Mouse (Mus musculus) MEL (cell line): Measurements from ENCODE around the gene Hexim2.

Experiments
- CTCF ChIP-seq, 3 experiments: IDR thresholded peaks in 2 of 3; conservative IDR thresholded peaks in 1 of 3; 2 replicates each; pipeline ENCODE4 v1.5.1; 2011 to 2012; ENCODE audit warnings: low read length in 3 of 3, low read depth in 2 of 3, mild to moderate bottlenecking in 2 of 3, improper control_type of control experiment in 1 of 3, inconsistent platforms in 1 of 3, mixed read lengths in 1 of 3, moderate library complexity in 1 of 3; ENCODE audit not compliant: control insufficient read depth in 1 of 3, insufficient read depth in 1 of 3, poor library complexity in 1 of 3, severe bottlenecking in 1 of 3
- ZKSCAN1 ChIP-seq: IDR thresholded peaks from 2 replicates; pipeline ENCODE4 v1.6.1; 2012; ENCODE audit warnings: low read depth, mild to moderate bottlenecking, inconsistent platforms, low read length, improper control_type of control experiment, moderate library complexity
- ZNF384 ChIP-seq: IDR thresholded peaks from 2 replicates; pipeline ENCODE4 v1.6.1; 2012; ENCODE audit warnings: low read depth, mild to moderate bottlenecking, inconsistent platforms, low read length, improper control_type of control experiment

- peak; percentile 99 for TF ChIP-seq ZNF384
- TF ChIP-seq ZKSCAN1: no peak; the same call in 1 of the 2 replicates
- peak; percentile 85 to 100 (median 98) for TF ChIP-seq CTCF (IDR thresholded peaks at IDR 0.05 in 2 of 3, conservative IDR thresholded peaks at IDR 0.05 in 1 of 3; ENCODE audit: control insufficient read depth in 1 of 3, insufficient read depth in 1 of 3, low read depth in 2 of 3, low read length in 3 of 3, poor library complexity in 1 of 3, severe bottlenecking in 1 of 3)
Measured at GRCm38 (mm10) chr11:103158621-103159478, 26.6 kb downstream of the Hexim2 start.
